Mouse (Mus musculus): ENCODE measurements around the gene Lrrc2. TPM values are rescaled to one million over a fixed set of nuclear protein-coding genes. Genes with fewer than 3 reads are reported as not detected.
A peak's percentile ranks its signal among the peaks of the same experiment; 100 is the strongest.

The Lrrc2 gene
- polyA plus RNA-seq, 1 experiment: 0.25 TPM

GRCm38 (mm10) chr9:110987331-110987730 lies 36.0 kb downstream of the Lrrc2 start:
- Histone ChIP-seq H3K27ac (ENCODE audit: control insufficient read depth, insufficient read depth, low read depth, low read length) (no peak overlapping the region), H3K4me1 (ENCODE audit: control insufficient read depth, insufficient read depth, low read length) (no peaks in the 10 kb centered on the region), H3K4me3 (ENCODE audit: control insufficient read depth, low read depth, low read length) (no peak overlapping the region), H3K27me3 (ENCODE audit: control insufficient read depth, insufficient read depth, low read length) (no peaks in the 10 kb centered on the region), H3K36me3 (ENCODE audit: control insufficient read depth, insufficient read depth, low read length) (no peaks in the 10 kb centered on the region)
- TF ChIP-seq CTCF (IDR thresholded peaks at IDR 0.05; ENCODE audit: control insufficient read depth, insufficient read depth, insufficient replicate concordance, low read depth, low read length) (no peak), POLR2A (IDR thresholded peaks at IDR 0.05; ENCODE audit: control insufficient read depth, low read depth, low read length) (no peak)

GRCm38 (mm10) chr9:110988078-110988477 lies 36.7 kb downstream of the Lrrc2 start:
- Histone ChIP-seq H3K4me3 (ENCODE audit: control insufficient read depth, low read depth, low read length) (no peak overlapping the region), H3K36me3 (ENCODE audit: control insufficient read depth, insufficient read depth, low read length) (no peaks in the 10 kb centered on the region)
- TF ChIP-seq POLR2A (IDR thresholded peaks at IDR 0.05; ENCODE audit: control insufficient read depth, low read depth, low read length): no peak
- TF ChIP-seq CTCF (IDR thresholded peaks at IDR 0.05; ENCODE audit: control insufficient read depth, insufficient read depth, insufficient replicate concordance, low read depth, low read length): no peak

GRCm38 (mm10) chr9:110989141-110989540 lies 37.8 kb downstream of the Lrrc2 start:
- Histone ChIP-seq H3K4me1 (ENCODE audit: control insufficient read depth, insufficient read depth, low read length) (no peaks in the 10 kb centered on the region), H3K36me3 (ENCODE audit: control insufficient read depth, insufficient read depth, low read length) (no peaks in the 10 kb centered on the region), H3K4me3 (ENCODE audit: control insufficient read depth, low read depth, low read length) (no peak overlapping the region), H3K27ac (ENCODE audit: control insufficient read depth, insufficient read depth, low read depth, low read length) (no peak overlapping the region), H3K27me3 (ENCODE audit: control insufficient read depth, insufficient read depth, low read length) (no peaks in the 10 kb centered on the region)
- TF ChIP-seq CTCF (IDR thresholded peaks at IDR 0.05; ENCODE audit: control insufficient read depth, insufficient read depth, insufficient replicate concordance, low read depth, low read length): no peak
- no peak for TF ChIP-seq POLR2A (IDR thresholded peaks at IDR 0.05; ENCODE audit: control insufficient read depth, low read depth, low read length)

More at GRCm38 (mm10) chr9:110988078-110988477, 36.7 kb downstream of the Lrrc2 start:
- no peaks in the 10 kb centered on the region for H3K27me3 ChIP-seq (ENCODE audit: control insufficient read depth, insufficient read depth, low read length)
- H3K27ac ChIP-seq (ENCODE audit: control insufficient read depth, insufficient read depth, low read depth, low read length): no peak overlapping the region
- H3K4me1 ChIP-seq (ENCODE audit: control insufficient read depth, insufficient read depth, low read length): no peaks in the 10 kb centered on the region

- no peaks in the 10 kb centered on the region for H3K36me3 ChIP-seq (ENCODE audit: control insufficient read depth, insufficient read depth, low read length)
- no peak overlapping the region for H3K4me3 ChIP-seq (ENCODE audit: control insufficient read depth, low read depth, low read length)
- TF ChIP-seq CTCF (IDR thresholded peaks at IDR 0.05; ENCODE audit: control insufficient read depth, insufficient read depth, insufficient replicate concordance, low read depth, low read length) (no peak), POLR2A (IDR thresholded peaks at IDR 0.05; ENCODE audit: control insufficient read depth, low read depth, low read length) (no peak)
- no peak overlapping the region for H3K27ac ChIP-seq (ENCODE audit: control insufficient read depth, insufficient read depth, low read depth, low read length)
- no peaks in the 10 kb centered on the region; the same call in 1 of the 2 replicates for H3K4me1 ChIP-seq (ENCODE audit: control insufficient read depth, insufficient read depth, low read length)
- no peaks in the 10 kb centered on the region for H3K27me3 ChIP-seq (ENCODE audit: control insufficient read depth, insufficient read depth, low read length)
Observed at GRCm38 (mm10) chr9:110989543-110989942, 38.2 kb downstream of the Lrrc2 start.

- H3K4me3 ChIP-seq (ENCODE audit: control insufficient read depth, low read depth, low read length): no peak within 1 kb of the TSS
- no peaks in the 10 kb centered on the region for H3K27me3 ChIP-seq (ENCODE audit: control insufficient read depth, insufficient read depth, low read length)
- H3K36me3 ChIP-seq (ENCODE audit: control insufficient read depth, insufficient read depth, low read length): no peaks in the 10 kb centered on the region
- H3K4me1 ChIP-seq (ENCODE audit: control insufficient read depth, insufficient read depth, low read length): no peaks in the 10 kb centered on the region; the same call in none of the 2 replicates
- H3K27ac ChIP-seq (ENCODE audit: control insufficient read depth, insufficient read depth, low read depth, low read length): no peak within 1 kb of the TSS
- TF ChIP-seq POLR2A (IDR thresholded peaks at IDR 0.05; ENCODE audit: control insufficient read depth, low read depth, low read length) (no peak), CTCF (IDR thresholded peaks at IDR 0.05; ENCODE audit: control insufficient read depth, insufficient read depth, insufficient replicate concordance, low read depth, low read length) (no peak)
Observed at GRCm38 (mm10) chr9:110990204-110990603, 38.9 kb downstream of the Lrrc2 start, which contains the start of gene Rtp3. Gene Rtp3 (minus strand): TSS chr9:110990583.

- H3K36me3 ChIP-seq (ENCODE audit: control insufficient read depth, insufficient read depth, low read length): no peaks in the 10 kb centered on the region
- peaks cover 7% of the 10 kb centered on the region for H3K4me1 ChIP-seq (ENCODE audit: control insufficient read depth, insufficient read depth, low read length)
- no peak overlapping the region for H3K4me3 ChIP-seq (ENCODE audit: control insufficient read depth, low read depth, low read length)
- H3K27ac ChIP-seq (ENCODE audit: control insufficient read depth, insufficient read depth, low read depth, low read length): no peak overlapping the region
- no peak for TF ChIP-seq POLR2A (IDR thresholded peaks at IDR 0.05; ENCODE audit: control insufficient read depth, low read depth, low read length)
- TF ChIP-seq CTCF (IDR thresholded peaks at IDR 0.05; ENCODE audit: control insufficient read depth, insufficient read depth, insufficient replicate concordance, low read depth, low read length): no peak
- no peaks in the 10 kb centered on the region for H3K27me3 ChIP-seq (ENCODE audit: control insufficient read depth, insufficient read depth, low read length)
Observed at GRCm38 (mm10) chr9:110993281-110993709, 42.0 kb downstream of the Lrrc2 start.

GRCm38 (mm10) chr9:110994716-110995172 lies 43.4 kb downstream of the Lrrc2 start:
- TF ChIP-seq POLR2A (IDR thresholded peaks at IDR 0.05; ENCODE audit: control insufficient read depth, low read depth, low read length): peak; percentile 92
- TF ChIP-seq CTCF (IDR thresholded peaks at IDR 0.05; ENCODE audit: control insufficient read depth, insufficient read depth, insufficient replicate concordance, low read depth, low read length): no peak

More at GRCm38 (mm10) chr9:110994716-110995172, 43.4 kb downstream of the Lrrc2 start:
- H3K27me3 ChIP-seq (ENCODE audit: control insufficient read depth, insufficient read depth, low read length): no peaks in the 10 kb centered on the region
- H3K36me3 ChIP-seq (ENCODE audit: control insufficient read depth, insufficient read depth, low read length): no peaks in the 10 kb centered on the region
- H3K4me3 ChIP-seq (ENCODE audit: control insufficient read depth, low read depth, low read length): peak overlapping the region; percentile 92
- peak overlapping the region; percentile 82 for H3K27ac ChIP-seq (ENCODE audit: control insufficient read depth, insufficient read depth, low read depth, low read length)
- peaks cover 7% of the 10 kb centered on the region for H3K4me1 ChIP-seq (ENCODE audit: control insufficient read depth, insufficient read depth, low read length)
